Mouse (Mus musculus): ENCODE data around the gene Zfp523.

The Zfp523 gene

DNA sequence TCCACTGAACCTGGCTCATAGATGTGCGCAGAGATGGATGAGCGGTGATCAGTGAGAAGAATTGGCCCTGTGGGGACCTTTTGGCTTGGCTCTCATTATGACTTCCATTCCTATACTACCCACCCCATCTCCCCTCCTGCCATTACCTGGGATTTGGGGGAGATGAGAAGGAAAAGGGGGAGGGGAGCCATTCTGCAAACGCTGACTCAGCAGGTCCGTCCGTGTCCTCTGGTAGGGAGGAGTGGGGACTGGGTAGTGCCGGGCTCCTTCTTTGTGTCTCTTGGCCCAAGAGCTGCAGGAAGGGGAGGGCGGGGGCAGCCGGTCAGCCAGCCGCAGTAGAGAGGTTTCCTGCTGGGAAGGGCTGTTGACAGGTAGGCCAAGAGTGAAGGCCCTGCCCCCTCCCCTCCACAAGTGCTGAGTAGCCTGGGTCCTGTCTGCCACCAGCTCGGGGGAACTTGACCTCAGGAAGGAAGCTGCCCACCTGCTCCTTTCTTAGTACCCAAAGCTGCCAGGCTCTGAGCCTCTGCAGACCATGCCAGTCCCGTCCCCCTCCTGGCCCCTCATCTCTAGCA, 15.5 kb upstream of the Zfp523 start:
- no peak for DNase-seq (ENCODE audit: low spot score)

- DNase-seq (ENCODE audit: low spot score) = peak; percentile 67
These were observed 13.3 kb upstream of the Zfp523 start for GRCm38 (mm10) chr17:28163666-28164065.

- no peak for DNase-seq (ENCODE audit: low spot score)
These were observed 6.2 kb upstream of the Zfp523 start for GRCm38 (mm10) chr17:28170460-28171305.

DNA sequence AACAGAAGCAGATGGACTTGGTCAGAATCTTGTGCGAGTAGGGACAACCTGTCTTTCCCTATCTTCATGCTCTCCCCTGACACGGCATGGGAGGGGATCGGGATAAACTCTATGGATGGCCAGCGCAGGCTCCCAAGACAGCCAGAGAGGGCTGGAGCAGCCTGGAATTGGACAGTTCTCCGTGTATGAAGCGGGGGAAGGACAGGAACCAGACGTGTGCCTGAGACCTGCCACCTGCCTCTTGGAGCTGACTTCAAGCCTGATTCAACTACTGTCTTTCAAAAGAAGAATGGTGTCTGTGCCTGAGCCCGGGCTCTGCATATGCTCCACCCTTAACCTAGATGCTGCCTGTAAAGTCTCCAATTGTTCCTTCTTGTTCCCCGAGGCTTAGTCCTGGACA, 4.2 kb upstream of the Zfp523 start:
- DNase-seq (ENCODE audit: low spot score) = no peak

GRCm38 (mm10) chr17:28177540-28178046, 664 bp downstream of the Zfp523 start:
- DNase-seq (ENCODE audit: low spot score) = no peak

DNA sequence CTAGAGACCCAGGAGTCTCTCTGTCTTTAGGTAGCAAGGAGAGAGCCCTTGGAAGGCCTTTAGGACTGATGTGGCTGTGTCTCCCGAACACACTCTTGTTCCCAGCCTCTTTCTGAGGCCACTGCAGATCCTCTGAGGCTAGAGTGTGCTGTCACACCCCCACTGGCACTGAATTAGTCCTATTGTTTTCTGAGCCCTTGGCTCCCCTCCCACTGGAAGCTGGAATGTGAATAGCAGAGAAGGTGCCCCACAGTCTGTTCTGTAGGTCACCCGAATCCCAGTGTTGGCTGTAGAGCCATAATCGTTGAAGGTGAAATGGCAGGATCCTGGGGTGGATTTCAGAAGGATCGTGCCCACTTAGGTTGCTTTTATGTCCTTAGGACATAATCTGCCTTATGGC, 3.4 kb downstream of the Zfp523 start:
- no peak for DNase-seq (ENCODE audit: low spot score)

DNA sequence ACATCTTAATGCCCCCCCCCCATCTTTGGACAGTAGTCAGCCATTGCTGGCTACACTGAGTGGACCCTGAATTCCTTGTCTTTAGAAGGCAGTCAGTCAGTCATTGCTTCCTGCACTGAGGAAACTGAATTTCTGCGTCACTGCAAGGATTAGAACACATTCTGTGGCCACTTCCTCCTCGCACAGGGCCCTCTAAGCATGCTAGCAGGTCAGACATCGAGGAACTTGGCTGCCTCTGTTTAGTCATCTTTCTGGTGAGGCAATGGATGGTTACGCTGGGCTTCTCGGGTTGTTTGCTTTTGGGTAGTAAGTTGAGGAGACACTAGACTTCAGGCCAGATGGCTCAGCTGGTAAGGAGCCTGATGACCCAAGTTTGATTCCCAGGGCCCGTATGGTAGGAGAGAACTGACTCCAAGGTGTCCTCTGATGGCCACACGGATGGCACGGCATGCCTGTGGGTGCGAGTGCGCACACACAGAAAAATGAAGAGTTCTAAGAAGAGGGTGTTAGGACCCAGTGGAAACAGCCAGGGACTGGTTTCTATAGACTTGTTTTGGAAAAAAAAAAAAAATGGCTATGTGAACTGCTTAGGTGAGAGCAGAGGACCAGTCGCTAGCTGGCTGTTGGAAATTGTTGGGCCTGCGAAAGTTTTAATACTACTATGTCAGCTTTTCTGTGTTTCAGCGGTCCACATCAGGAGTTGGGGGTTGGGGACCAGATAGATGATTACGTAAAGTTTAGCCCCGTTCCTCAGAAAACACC, 4.0 kb downstream of the Zfp523 start:
- no peak for DNase-seq (ENCODE audit: low spot score)

GRCm38 (mm10) chr17:28184971-28185638, 8.2 kb downstream of the Zfp523 start:
- DNase-seq (ENCODE audit: low spot score) = no peak

DNA sequence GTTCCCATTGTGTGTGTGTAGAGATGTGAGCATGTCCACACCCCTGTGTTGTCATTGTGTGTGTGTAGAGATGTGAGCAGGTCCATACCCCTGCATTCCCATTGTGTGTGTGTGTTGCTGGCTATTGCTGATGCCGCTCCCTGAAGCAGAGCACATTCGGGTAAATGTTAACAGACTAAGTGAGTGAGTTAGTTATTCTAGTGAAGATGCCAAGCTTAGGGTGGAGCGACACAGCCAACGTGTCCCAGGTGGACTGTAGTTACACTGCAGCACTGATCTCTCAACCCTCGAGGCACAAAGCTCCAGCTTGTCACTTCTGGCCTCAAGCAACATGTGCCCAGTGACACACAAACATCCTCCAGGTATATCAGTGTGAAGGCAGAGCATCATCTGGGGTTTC, 11.4 kb downstream of the Zfp523 start:
- DNase-seq (ENCODE audit: low spot score) = no peak

GRCm38 (mm10) chr17:28192754-28193153, 15.8 kb downstream of the Zfp523 start:
- no peak for DNase-seq (ENCODE audit: low spot score)

GRCm38 (mm10) chr17:28193559-28193958, 16.6 kb downstream of the Zfp523 start:
- DNase-seq (ENCODE audit: low spot score) = no peak

- no peak for DNase-seq (ENCODE audit: low spot score)
These were observed 18.1 kb downstream of the Zfp523 start for GRCm38 (mm10) chr17:28195033-28195432.

DNA sequence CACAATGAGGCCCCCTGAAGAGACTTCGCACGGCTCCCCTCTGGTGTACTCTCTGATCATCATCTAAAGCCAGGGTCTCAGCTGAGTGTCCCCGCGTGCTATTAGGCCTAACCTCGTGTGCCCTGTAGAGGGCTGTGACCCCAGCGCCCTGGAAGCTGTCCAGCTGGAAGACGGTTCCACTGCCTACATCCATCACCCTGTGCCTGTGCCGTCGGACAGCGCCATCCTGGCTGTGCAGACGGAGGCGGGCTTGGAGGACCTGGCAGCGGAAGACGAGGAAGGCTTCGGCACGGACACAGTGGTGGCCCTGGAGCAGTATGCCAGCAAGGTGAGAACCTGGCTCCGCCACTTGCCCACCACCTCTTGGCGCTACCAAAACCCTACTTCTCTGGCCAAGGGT, 20.7 kb downstream of the Zfp523 start:
- no peak for DNase-seq (ENCODE audit: low spot score)

DNA sequence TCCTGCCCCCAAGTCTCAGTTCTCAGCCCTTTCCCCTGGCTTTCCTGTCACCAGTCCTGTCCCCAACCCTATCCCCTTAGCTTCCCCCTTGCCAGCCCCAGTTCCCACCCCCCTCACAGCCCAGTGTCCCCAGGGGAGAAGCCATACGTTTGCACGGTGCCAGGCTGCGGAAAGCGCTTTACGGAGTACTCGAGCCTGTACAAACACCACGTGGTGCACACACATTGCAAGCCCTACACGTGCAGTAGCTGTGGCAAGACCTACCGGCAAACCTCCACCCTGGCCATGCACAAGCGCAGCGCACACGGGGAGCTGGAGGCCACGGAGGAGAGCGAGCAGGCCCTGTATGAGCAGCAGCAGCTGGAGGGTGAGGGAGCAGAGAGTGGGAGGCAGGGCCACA, 25.1 kb downstream of the Zfp523 start:
- DNase-seq (ENCODE audit: low spot score) = no peak

DNA sequence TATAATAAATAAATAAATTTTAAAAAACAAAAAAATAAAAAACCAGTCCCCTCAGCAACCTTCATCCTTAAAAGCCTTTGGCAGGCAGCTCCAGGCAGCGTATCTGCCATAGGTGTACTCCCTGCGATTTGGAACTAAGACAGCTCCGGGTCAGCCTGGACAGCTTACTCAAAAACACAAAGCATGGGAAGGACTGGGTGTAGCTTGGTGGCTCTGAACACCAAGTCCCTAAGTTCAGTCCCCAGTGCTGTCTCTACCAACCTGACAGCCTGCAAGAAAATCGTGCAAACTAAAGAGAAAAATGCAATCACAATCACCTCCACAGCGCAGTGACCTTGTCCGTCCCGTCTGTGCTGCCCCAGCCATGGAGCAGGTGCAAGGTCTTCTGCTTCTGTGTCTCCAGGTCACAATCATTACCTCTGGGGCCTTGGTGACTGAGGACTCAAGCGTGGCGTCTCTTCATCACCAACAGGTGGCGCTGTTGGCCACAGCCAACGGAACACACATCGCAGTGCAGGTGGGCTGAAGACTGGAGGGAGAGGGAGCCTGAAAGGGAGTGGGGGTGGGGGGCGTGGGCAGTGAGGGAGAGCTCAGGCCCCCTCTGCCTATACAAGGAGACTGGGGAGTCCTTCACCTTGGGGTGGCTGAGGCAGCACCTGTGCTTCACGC, 27.3 kb downstream of the Zfp523 start:
- peak; percentile 19 for DNase-seq (ENCODE audit: low spot score)

DNA sequence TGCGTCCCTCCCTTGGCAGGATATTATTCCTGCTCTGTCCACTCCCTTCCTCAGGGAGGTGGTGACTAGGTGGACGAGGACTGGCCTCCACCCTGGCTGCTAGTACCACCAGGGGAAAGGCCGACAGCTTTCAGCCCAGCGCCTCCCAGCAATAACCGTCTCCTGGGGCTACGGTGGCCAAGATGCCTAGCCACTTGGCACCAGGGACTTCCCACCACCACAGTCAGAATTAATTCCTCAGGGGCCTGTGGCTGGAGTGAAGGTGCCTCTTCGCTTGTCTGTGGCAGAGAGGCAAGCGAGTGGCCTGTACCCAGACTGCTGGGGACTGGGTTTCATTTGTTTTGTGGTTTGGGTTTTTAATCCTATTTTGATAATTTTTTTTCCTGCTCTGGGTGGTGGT, 28.5 kb downstream of the Zfp523 start:
- no peak for DNase-seq (ENCODE audit: low spot score)

DNA sequence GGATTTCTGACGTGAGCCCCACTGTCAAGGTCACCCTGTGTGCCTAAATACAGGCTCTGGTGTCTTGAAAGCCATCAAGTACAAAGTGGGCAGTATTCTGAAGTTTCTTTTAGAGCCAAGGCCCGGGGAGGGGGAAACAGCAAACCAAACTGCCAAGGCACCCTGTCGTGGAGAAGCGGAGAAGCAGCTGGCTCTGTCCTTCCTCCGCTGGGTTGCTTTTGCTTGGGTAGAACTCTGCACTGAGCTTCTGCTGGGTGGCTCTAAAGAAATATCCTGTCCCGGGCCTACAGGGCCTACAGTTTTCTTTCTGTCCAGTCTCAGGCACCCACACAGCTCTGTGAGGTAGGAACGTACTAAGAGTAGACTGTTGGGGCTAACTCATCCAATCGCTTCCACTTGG, 30.2 kb downstream of the Zfp523 start:
- no peak for DNase-seq (ENCODE audit: low spot score)

GRCm38 (mm10) chr17:28207591-28208313, 30.8 kb downstream of the Zfp523 start, which contains the start of gene Def6:
Gene Def6 (plus strand): TSS chr17:28207778.
- DNase-seq (ENCODE audit: low spot score) = peak; percentile 50

- DNase-seq (ENCODE audit: low spot score) = no peak
These were observed 31.3 kb downstream of the Zfp523 start for GRCm38 (mm10) chr17:28208314-28208612.

GRCm38 (mm10) chr17:28209457-28210110, 32.7 kb downstream of the Zfp523 start:
- DNase-seq (ENCODE audit: low spot score) = no peak

GRCm38 (mm10) chr17:28211921-28212341, 35.0 kb downstream of the Zfp523 start:
- DNase-seq (ENCODE audit: low spot score) = no peak

Measured in ovary, postnatal 10 days (tissue).